Comparison of ENCODE assay signal across 10 mouse cellular contexts in the genomic region with DNA sequence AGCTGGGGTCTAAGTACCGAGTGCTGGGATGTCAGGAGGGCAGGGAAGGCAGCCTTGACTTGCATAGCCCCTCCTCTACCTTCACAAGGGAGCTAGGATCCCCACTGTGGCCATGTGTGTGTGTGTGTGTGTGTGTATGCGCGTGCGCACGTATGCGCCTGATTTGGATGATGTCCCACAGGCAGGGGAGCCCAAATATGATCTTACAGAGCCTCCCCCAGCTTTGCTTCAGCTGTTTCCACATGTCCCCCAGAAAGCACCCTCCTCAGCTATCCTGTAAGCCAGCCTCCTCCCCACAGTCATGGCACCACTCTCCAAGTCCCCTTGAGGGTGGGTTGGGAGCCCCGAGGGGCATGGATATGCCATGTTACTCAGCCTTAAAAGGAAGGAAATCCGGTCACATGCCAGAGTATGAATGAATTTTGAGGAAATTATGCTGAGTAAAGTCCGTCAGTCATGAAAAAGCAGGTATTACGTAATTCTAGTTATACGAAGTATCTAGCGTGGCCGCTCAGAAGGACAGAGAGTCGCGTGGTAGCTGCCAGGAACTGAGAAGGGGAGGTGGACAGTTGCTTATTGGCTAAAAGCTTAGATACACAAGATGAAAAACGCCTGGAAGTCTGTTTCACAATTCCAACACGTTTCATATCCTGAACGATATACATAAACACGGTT. TPM values are rescaled to one million over a fixed set of nuclear protein-coding genes. Genes with fewer than 3 reads are reported as not detected.
A peak's percentile ranks its signal among the peaks of the same experiment; 100 is the strongest.
DNase-seq lines count a peak whose midpoint lies in the region; ATAC-seq and TF ChIP-seq lines count a peak whose summit lies in the region.
"Had no signal": no experiment of that assay in that cellular context is flagged by ENCODE, and none has a peak within 500 bp of the region (broad histone marks: within the 10 kb centered on the region; RNA-seq: fewer than 3 reads in every experiment).

No protein-coding gene starts in this region.

- H3K27me3 ChIP-seq in embryonic facial prominence, embryonic 12.5 days, result no peaks in the 10 kb centered on the region
- H3K27me3 ChIP-seq in embryonic facial prominence, embryonic 10.5 days (replicated peaks; ENCODE audit: low read depth, poor library complexity, severe bottlenecking), result no peaks in the 10 kb centered on the region
- no peaks in the 10 kb centered on the region for H3K27me3 ChIP-seq in intestine, postnatal 0 days (replicated peaks; ENCODE audit: control insufficient read depth, insufficient read depth, low read length)

- no peak overlapping the region for H3K9ac ChIP-seq in embryonic facial prominence, embryonic 12.5 days
- H3K9ac ChIP-seq in intestine, postnatal 0 days (ENCODE audit: low read depth, low read length), result 0 out of 2 replicates have a peak overlapping the region, but pooled peaks have one; percentile 31

- H3K9me3 ChIP-seq in embryonic facial prominence, embryonic 12.5 days, result no peaks in the 10 kb centered on the region
- no peaks in the 10 kb centered on the region for H3K9me3 ChIP-seq in embryonic facial prominence, embryonic 10.5 days
- no peaks in the 10 kb centered on the region for H3K9me3 ChIP-seq in intestine, postnatal 0 days (ENCODE audit: control insufficient read depth)

- peaks cover 9% of the 10 kb centered on the region; the same call in 1 of the 2 replicates for H3K4me1 ChIP-seq in embryonic facial prominence, embryonic 12.5 days
- peaks cover 10% of the 10 kb centered on the region; the same call in 1 of the 2 replicates for H3K4me1 ChIP-seq in embryonic facial prominence, embryonic 10.5 days
- H3K4me1 ChIP-seq in embryonic fibroblast, embryonic 13.5 days (ENCODE audit: control insufficient read depth, insufficient read depth, low read length), result peaks cover 8% of the 10 kb centered on the region
- H3K4me1 ChIP-seq in intestine, postnatal 0 days (replicated peaks; ENCODE audit: control insufficient read depth, insufficient read depth, low read length), result peaks cover 18% of the 10 kb centered on the region

- no peak overlapping the region for H3K4me3 ChIP-seq in embryonic facial prominence, embryonic 12.5 days
- H3K4me3 ChIP-seq in embryonic facial prominence, embryonic 10.5 days, result no peak overlapping the region
- no peak overlapping the region for H3K4me3 ChIP-seq in embryonic fibroblast, embryonic 13.5 days (ENCODE audit: insufficient read depth, low read length)
- H3K4me3 ChIP-seq in intestine, postnatal 0 days (ENCODE audit: low read depth, low read length), result no peak overlapping the region

- WGBS in embryonic facial prominence, embryonic 12.5 days, result 87% methylated on average over 19 of the region's 19 CpGs
- 92% methylated on average over 19 of the region's 19 CpGs for WGBS in embryonic facial prominence, embryonic 10.5 days
- 44% methylated on average over 19 of the region's 19 CpGs for WGBS in intestine, postnatal 0 days

- TF ChIP-seq CTCF in embryonic fibroblast, embryonic 13.5 days (IDR thresholded peaks at IDR 0.05; ENCODE audit: borderline replicate concordance, insufficient read depth, low read length), result no peak
- no peak for TF ChIP-seq CTCF in intestine, postnatal 0 days (IDR thresholded peaks at IDR 0.05; ENCODE audit: low read depth)

- DNase-seq in embryonic facial prominence, embryonic 10.5 days (ENCODE audit: low spot score), result no peak
- DNase-seq in lung, postnatal 4 days, result peak; percentile 51 to 75
- DNase-seq in thymus, postnatal 10 days (ENCODE audit: low spot score in 2 of 2), result no peak
- DNase-seq in left cerebral cortex, adult 11 months (ENCODE audit: low spot score), result no peak
- DNase-seq in left cerebral cortex, adult 9 months (ENCODE audit: low spot score in 2 of 2), result no peak
- DNase-seq: adrenal gland, adult 8-10 months; B cell, adult 2 months had no signal

- peak overlapping the region; percentile 55; the same call in 1 of the 2 replicates for H3K27ac ChIP-seq in embryonic facial prominence, embryonic 12.5 days
- no peak overlapping the region for H3K27ac ChIP-seq in embryonic facial prominence, embryonic 10.5 days (replicated peaks)
- H3K27ac ChIP-seq in embryonic fibroblast, embryonic 13.5 days (ENCODE audit: insufficient read depth, low read length), result peak overlapping the region; percentile 43
- peak overlapping the region; percentile 76 for H3K27ac ChIP-seq in intestine, postnatal 0 days (ENCODE audit: low read depth, low read length)

- no peak for ATAC-seq in embryonic facial prominence, embryonic 12.5 days (ENCODE audit: insufficient number of reproducible peaks, insufficient read depth, low FRiP score, low TSS enrichment)
- ATAC-seq in intestine, postnatal 0 days, result peak; percentile 50

- no peak overlapping the region for H3K4me2 ChIP-seq in embryonic facial prominence, embryonic 12.5 days (replicated peaks)
- H3K4me2 ChIP-seq in intestine, postnatal 0 days (replicated peaks; ENCODE audit: low read depth), result peak overlapping the region; percentile 57

- H3K36me3 ChIP-seq in embryonic facial prominence, embryonic 12.5 days, result peaks cover 76% of the 10 kb centered on the region
- H3K36me3 ChIP-seq in embryonic facial prominence, embryonic 10.5 days (replicated peaks), result peaks cover 93% of the 10 kb centered on the region
- peaks cover 44% of the 10 kb centered on the region for H3K36me3 ChIP-seq in intestine, postnatal 0 days (ENCODE audit: control insufficient read depth, insufficient read depth)

- no peak for TF ChIP-seq POLR2A in embryonic fibroblast, embryonic 13.5 days (IDR thresholded peaks at IDR 0.05; ENCODE audit: low read depth, low read length)

RNA-seq across cellular contexts. Expression of a gene that starts 7.4 kb away (rescaled TPM):
- polyA plus RNA-seq in embryonic facial prominence, embryonic 12.5 days (2016; fragmentation: Nextera tagmentation; extraction: Ambion mirVana), result not detected in 2 replicates
- not detected in 2 replicates for polyA plus RNA-seq in embryonic facial prominence, embryonic 10.5 days (2016; fragmentation: Nextera tagmentation; extraction: Ambion mirVana)
- polyA plus RNA-seq in embryonic fibroblast, embryonic 13.5 days (2011; ENCODE audit: insufficient read length, low read depth, missing spikeins), result 0.35 TPM in 1 of 2 replicates, not detected in the other
- 0.08 TPM in 1 of 2 replicates, not detected in the other for polyA plus RNA-seq in intestine, postnatal 0 days (2015; fragmentation: Nextera tagmentation; extraction: Ambion mirVana)

RNA-seq across cellular contexts. Expression of a gene that starts 20.8 kb away (rescaled TPM):
- 70.4 and 73.6 TPM in 2 replicates for polyA plus RNA-seq in embryonic facial prominence, embryonic 12.5 days (2016; fragmentation: Nextera tagmentation; extraction: Ambion mirVana)
- polyA plus RNA-seq in embryonic facial prominence, embryonic 10.5 days (2016; fragmentation: Nextera tagmentation; extraction: Ambion mirVana), result 73.9 and 78.1 TPM in 2 replicates
- 50.1 and 58.1 TPM in 2 replicates for polyA plus RNA-seq in embryonic fibroblast, embryonic 13.5 days (2011; ENCODE audit: insufficient read length, low read depth, missing spikeins)
- polyA plus RNA-seq in intestine, postnatal 0 days (2015; fragmentation: Nextera tagmentation; extraction: Ambion mirVana), result 14.7 and 18.5 TPM in 2 replicates

RNA-seq across cellular contexts. Expression of a gene that starts 26.1 kb away (rescaled TPM):
- polyA plus RNA-seq in embryonic facial prominence, embryonic 12.5 days (2016; fragmentation: Nextera tagmentation; extraction: Ambion mirVana), result 246 and 248 TPM in 2 replicates
- polyA plus RNA-seq in embryonic facial prominence, embryonic 10.5 days (2016; fragmentation: Nextera tagmentation; extraction: Ambion mirVana), result 249 and 262 TPM in 2 replicates
- 86.7 and 91.8 TPM in 2 replicates for polyA plus RNA-seq in embryonic fibroblast, embryonic 13.5 days (2011; ENCODE audit: insufficient read length, low read depth, missing spikeins)
- 95.5 and 96.2 TPM in 2 replicates for polyA plus RNA-seq in intestine, postnatal 0 days (2015; fragmentation: Nextera tagmentation; extraction: Ambion mirVana)

RNA-seq across cellular contexts. Expression of a gene that starts 32.0 kb away (rescaled TPM):
- polyA plus RNA-seq in embryonic facial prominence, embryonic 12.5 days (2016; fragmentation: Nextera tagmentation; extraction: Ambion mirVana), result 29.1 and 34.3 TPM in 2 replicates
- polyA plus RNA-seq in embryonic facial prominence, embryonic 10.5 days (2016; fragmentation: Nextera tagmentation; extraction: Ambion mirVana), result 8.8 and 9.1 TPM in 2 replicates
- polyA plus RNA-seq in embryonic fibroblast, embryonic 13.5 days (2011; ENCODE audit: insufficient read length, low read depth, missing spikeins), result 66.0 and 83.9 TPM in 2 replicates
- polyA plus RNA-seq in intestine, postnatal 0 days (2015; fragmentation: Nextera tagmentation; extraction: Ambion mirVana), result 32.4 and 39.1 TPM in 2 replicates

RNA-seq across cellular contexts. Expression of a gene that starts 44.3 kb away (rescaled TPM):
- polyA plus RNA-seq in embryonic facial prominence, embryonic 12.5 days (2016; fragmentation: Nextera tagmentation; extraction: Ambion mirVana), result 0.05 TPM in 1 of 2 replicates, not detected in the other
- not detected in 2 replicates for polyA plus RNA-seq in embryonic facial prominence, embryonic 10.5 days (2016; fragmentation: Nextera tagmentation; extraction: Ambion mirVana)
- polyA plus RNA-seq in embryonic fibroblast, embryonic 13.5 days (2011; ENCODE audit: insufficient read length, low read depth, missing spikeins), result not detected in 2 replicates
- 0.38 and 0.42 TPM in 2 replicates for polyA plus RNA-seq in intestine, postnatal 0 days (2015; fragmentation: Nextera tagmentation; extraction: Ambion mirVana)

Comparison
In these comparisons a context has a peak if more than half of its experiments do, and no peak if none do; other contexts are left out.
1. DNase-seq: peak in lung, postnatal 4 days (2 of 2); none in embryonic facial prominence, embryonic 10.5 days (single experiment), thymus, postnatal 10 days (0 of 2), left cerebral cortex, adult 11 months (single experiment) and left cerebral cortex, adult 9 months (0 of 2).